Mouse (Mus musculus) small intestine, adult 2 months (tissue): ENCODE measurements around the gene Adamts12. TPM values are rescaled to one million over a fixed set of nuclear protein-coding genes. Genes with fewer than 3 reads are reported as not detected.

Source experiments
- H3K27ac ChIP-seq: fragments of 200-500 bp; 2 replicates; pipeline ENCODE4 v1.5.1; 2012; ENCODE audit warnings: low read depth, low read length, control low read depth, inconsistent platforms; ENCODE audit not compliant: insufficient read depth
- H3K27me3 ChIP-seq: fragments of 200-500 bp; 2 replicates; pipeline ENCODE4 v1.6.1; 2012; ENCODE audit warnings: mild to moderate bottlenecking, moderate library complexity, low read length, inconsistent platforms; ENCODE audit not compliant: control insufficient read depth, insufficient read depth
- H3K36me3 ChIP-seq: fragments of 200-500 bp; 2 replicates; pipeline ENCODE4 v1.6.1; 2012; ENCODE audit warnings: mild to moderate bottlenecking, low read length, control low read depth, inconsistent platforms; ENCODE audit not compliant: control insufficient read depth, insufficient read depth
- H3K4me1 ChIP-seq: fragments of 200-500 bp; 2 replicates; pipeline ENCODE4 v1.6.1; 2012; ENCODE audit warnings: low read length, inconsistent platforms, mixed read lengths; ENCODE audit not compliant: control insufficient read depth, insufficient read depth, insufficient read length
- H3K4me3 ChIP-seq: fragments of 200-500 bp; 2 replicates; pipeline ENCODE4 v1.5.1; 2012; ENCODE audit warnings: low read depth, mild to moderate bottlenecking, control low read depth, inconsistent platforms, low read length, moderate library complexity
- CTCF ChIP-seq: fragments of 200-500 bp; IDR thresholded peaks from 2 replicates; pipeline ENCODE4 v1.5.1; 2012; ENCODE audit warnings: low read depth, mild to moderate bottlenecking, control low read depth, inconsistent platforms, low read length, moderate library complexity, mixed read lengths; ENCODE audit not compliant: insufficient replicate concordance, insufficient read length; ENCODE audit errors: extremely low read depth
- POLR2A ChIP-seq: fragments of 200-500 bp; IDR thresholded peaks from 2 replicates; pipeline ENCODE4 v1.6.1; 2012; ENCODE audit warnings: low read depth, mild to moderate bottlenecking, control low read depth, inconsistent platforms, low read length, moderate library complexity
- WGBS: fragments of 180-500 bp; shearing (Covaris S2); methylation state at CpG from one replicate; pipeline ENCODE4 v1.1.7; 2018; 5-methylcytosine and 5-hydroxymethylcytosine counted together
- polyA plus RNA-seq: library from polyadenylated mRNA; depleted of rRNA; stranded (reverse); fragments of >200 nt; gene quantifications from 2 replicates; pipeline ENCODE4 v1.2.3, GENCODE M21; 2012

Adamts12 gene
- polyA plus RNA-seq, 1 experiment = 0.28 TPM

DNA sequence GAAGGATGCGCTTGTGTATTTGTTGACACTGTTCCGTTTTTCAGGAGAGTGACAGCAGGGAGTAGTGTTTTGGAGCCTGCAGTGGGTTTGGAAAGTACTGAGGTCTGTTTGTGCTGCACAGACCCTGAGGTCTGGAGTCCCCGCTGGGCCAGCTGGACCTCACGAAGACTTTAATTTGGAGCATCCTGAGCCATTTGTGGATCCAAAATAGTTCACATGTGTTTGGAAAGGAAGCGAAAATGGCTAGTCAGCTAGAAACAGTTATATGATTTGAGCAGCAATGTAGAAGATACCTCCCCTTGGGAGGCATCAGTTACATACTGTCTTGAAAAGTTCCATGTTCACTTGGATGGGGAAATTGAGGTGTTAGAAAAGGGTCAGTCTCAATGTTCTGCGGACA, 132.5 kb downstream of the Adamts12 start:
- TF ChIP-seq POLR2A (no peak), CTCF (no peak)
- no peak overlapping the region for H3K27ac ChIP-seq
- no peak overlapping the region for H3K4me3 ChIP-seq
- no peaks in the 10 kb centered on the region for H3K4me1 ChIP-seq
- H3K27me3 ChIP-seq = no peaks in the 10 kb centered on the region
- no peaks in the 10 kb centered on the region for H3K36me3 ChIP-seq
- 87% methylated on average over 6 of the region's 6 CpGs for WGBS

GRCm38 (mm10) chr15:11198246-11198795, 133.7 kb downstream of the Adamts12 start:
- WGBS = 82% methylated on average over 7 of the region's 7 CpGs

GRCm38 (mm10) chr15:11203084-11203483, 138.5 kb downstream of the Adamts12 start:
- Histone ChIP-seq H3K4me1 (no peaks in the 10 kb centered on the region), H3K4me3 (no peak overlapping the region), H3K36me3 (no peaks in the 10 kb centered on the region), H3K27ac (no peak overlapping the region), H3K27me3 (no peaks in the 10 kb centered on the region)
- WGBS = 81% methylated on average over 6 of the region's 6 CpGs
- TF ChIP-seq POLR2A (no peak), CTCF (no peak)

More at GRCm38 (mm10) chr15:11198246-11198795, 133.7 kb downstream of the Adamts12 start:
- Histone ChIP-seq H3K4me1 (no peaks in the 10 kb centered on the region), H3K36me3 (no peaks in the 10 kb centered on the region), H3K4me3 (no peak overlapping the region), H3K27me3 (no peaks in the 10 kb centered on the region), H3K27ac (no peak overlapping the region)
- TF ChIP-seq POLR2A (no peak), CTCF (no peak)

GRCm38 (mm10) chr15:11204934-11205333, 140.3 kb downstream of the Adamts12 start:
- H3K27ac ChIP-seq = no peak overlapping the region
- no peak for TF ChIP-seq CTCF
- no peaks in the 10 kb centered on the region for H3K36me3 ChIP-seq
- no peak overlapping the region for H3K4me3 ChIP-seq
- 67% methylated on average over 3 of the region's 3 CpGs for WGBS
- H3K4me1 ChIP-seq = no peaks in the 10 kb centered on the region
- H3K27me3 ChIP-seq = no peaks in the 10 kb centered on the region

DNA sequence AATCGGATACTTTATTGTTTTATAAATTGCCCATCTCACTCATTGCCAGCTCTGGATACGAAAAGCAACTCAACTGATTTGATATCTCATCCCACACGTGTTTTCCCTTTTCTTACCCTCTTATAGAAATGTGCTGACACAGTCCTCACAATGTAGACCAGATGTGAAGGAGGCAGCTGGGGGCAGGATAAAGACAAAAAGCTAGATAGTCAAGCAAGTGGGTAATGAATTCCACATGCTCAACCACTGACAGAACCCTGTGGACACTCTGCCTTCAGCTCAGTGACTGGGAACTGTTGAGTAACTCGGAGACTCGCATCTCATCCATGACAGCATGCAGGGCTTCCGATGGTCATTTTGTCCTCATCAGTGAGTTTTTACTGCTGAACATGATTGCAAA, 146.4 kb downstream of the Adamts12 start:
- no peaks in the 10 kb centered on the region for H3K4me1 ChIP-seq
- TF ChIP-seq CTCF = no peak
- no peak for TF ChIP-seq POLR2A
- no peaks in the 10 kb centered on the region for H3K27me3 ChIP-seq
- H3K4me3 ChIP-seq = no peak overlapping the region
- no peaks in the 10 kb centered on the region for H3K36me3 ChIP-seq
- WGBS = 86% methylated on average over 6 of the region's 6 CpGs
- no peak overlapping the region for H3K27ac ChIP-seq

DNA sequence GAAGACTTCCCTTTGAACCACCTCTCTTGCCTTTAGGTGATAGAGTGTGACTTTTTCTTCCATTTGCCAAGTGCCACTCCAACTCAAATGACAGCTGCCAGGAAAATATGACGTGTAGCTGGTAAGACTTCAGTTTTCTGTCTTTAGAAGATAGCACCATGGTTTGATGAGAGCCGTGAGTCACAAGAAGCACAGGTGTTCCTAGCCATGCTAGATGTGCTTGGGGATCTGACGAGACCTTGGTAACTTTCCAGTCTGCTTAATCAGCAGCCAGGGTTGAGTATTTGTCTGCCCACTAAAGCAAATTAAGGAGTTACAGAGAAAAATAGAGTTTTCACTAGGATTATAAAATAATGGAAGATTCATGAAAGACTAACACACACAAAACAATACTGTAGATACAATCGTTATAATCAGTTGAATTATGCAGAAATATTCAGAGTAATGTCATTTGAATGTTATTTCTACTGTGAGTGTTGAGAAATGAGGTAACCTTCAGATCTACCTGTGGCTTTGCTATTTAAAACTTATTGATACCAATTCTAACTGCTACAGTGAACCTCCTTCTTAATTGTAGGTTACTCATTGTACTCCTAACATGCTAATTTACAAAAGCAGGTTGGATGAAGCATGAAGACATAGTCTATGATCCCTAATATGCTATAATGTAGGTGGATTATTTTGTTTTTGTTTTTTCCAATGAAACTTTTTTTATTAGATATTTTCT, 169.5 kb downstream of the Adamts12 start:
- TF ChIP-seq CTCF (no peak), POLR2A (no peak)
- Histone ChIP-seq H3K36me3 (no peaks in the 10 kb centered on the region), H3K4me3 (no peak overlapping the region), H3K27me3 (no peaks in the 10 kb centered on the region), H3K27ac (no peak overlapping the region), H3K4me1 (no peaks in the 10 kb centered on the region)
- WGBS = 77% methylated on average over 4 of the region's 4 CpGs

DNA sequence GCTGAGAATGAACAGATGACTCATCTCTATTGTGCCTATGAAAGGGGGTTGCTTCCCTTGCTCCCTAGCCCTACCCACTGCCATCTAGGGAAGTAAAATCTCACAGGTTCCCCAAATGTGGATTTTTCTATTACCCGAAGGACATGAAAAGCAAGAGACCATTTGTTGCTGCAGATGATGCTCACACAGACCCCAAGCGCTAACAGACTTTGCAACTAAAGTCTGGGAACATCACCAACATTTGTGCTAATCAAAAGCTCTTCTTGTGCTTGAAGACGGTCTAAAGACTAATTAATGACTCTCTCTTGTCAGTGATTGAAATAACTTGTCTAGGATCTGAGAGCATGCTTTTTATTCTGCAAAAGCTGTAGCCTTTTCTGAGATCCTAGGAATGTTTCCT, 175.8 kb downstream of the Adamts12 start:
- no peaks in the 10 kb centered on the region for H3K4me1 ChIP-seq
- H3K4me3 ChIP-seq = no peak overlapping the region
- TF ChIP-seq POLR2A (no peak), CTCF (no peak)
- WGBS = 88% methylated on average over 3 of the region's 3 CpGs
- no peaks in the 10 kb centered on the region for H3K36me3 ChIP-seq
- no peak overlapping the region for H3K27ac ChIP-seq
- no peaks in the 10 kb centered on the region for H3K27me3 ChIP-seq
